Mouse (Mus musculus): ENCODE data around the gene Ntng1. TPM values are rescaled to one million over a fixed set of nuclear protein-coding genes. Genes with fewer than 3 reads are reported as not detected.

Ntng1 gene
- polyA plus RNA-seq, 2 experiments: 5.7 to 7.4 TPM

DNA sequence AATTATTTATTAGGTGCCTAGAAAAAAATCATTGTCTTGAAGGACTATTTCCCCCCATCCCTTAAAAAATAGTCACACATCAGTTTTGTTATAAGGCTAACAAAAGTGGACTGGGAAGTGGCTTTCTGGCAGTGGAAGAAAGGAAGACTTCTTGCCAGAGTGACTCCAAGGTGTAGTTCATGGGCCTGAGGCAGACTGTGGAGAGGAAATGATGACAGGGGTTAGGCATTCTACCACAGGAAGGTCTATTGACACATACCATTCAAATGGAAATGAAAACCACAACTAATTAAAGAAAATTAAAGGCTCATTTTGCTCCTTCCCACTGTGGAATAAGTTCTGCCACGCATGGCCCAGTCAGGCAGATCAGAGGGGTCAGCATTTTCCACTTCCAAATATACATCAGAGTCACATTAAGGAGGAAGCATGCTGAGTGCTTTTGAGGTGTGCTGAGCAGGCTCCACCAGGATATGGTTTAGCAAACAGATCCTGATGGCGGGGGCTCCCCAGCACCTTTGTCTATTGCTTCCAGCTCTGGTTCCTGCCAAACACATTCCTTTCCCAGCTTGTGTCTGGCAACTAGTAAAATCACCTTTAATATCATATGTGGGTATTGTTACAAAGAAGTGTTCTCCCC, 403.2 kb downstream of the Ntng1 start:
- Histone ChIP-seq H3K27me3 (ENCODE audit: control insufficient read depth, insufficient read depth, low read length) (no peaks in the 10 kb centered on the region), H3K4me3 (replicated peaks; ENCODE audit: low read length) (no peak overlapping the region), H3K9ac (ENCODE audit: low read depth, low read length, severe bottlenecking) (no peak overlapping the region), H3K36me3 (ENCODE audit: control insufficient read depth, insufficient read depth, low read length) (no peaks in the 10 kb centered on the region), H3K4me2 (replicated peaks; ENCODE audit: low read depth, low read length, severe bottlenecking) (no peak overlapping the region), H3K4me1 (ENCODE audit: control insufficient read depth, insufficient read depth, low read length) (no peaks in the 10 kb centered on the region), H3K27ac (replicated peaks; ENCODE audit: low read depth, low read length) (no peak overlapping the region), H3K9me3 (ENCODE audit: control insufficient read depth, low read length) (no peaks in the 10 kb centered on the region)
- 15% methylated on average over 2 of the region's 2 CpGs for WGBS
- ATAC-seq (ENCODE audit: low FRiP score, low read depth): no peak
- DNase-seq (ENCODE audit: low spot score): no peak
- TF ChIP-seq POLR2A (IDR thresholded peaks at IDR 0.05; ENCODE audit: borderline replicate concordance, extremely low read depth, insufficient read depth, insufficient read length): no peak

GRCm38 (mm10) chr3:109732327-109733182, 411.3 kb downstream of the Ntng1 start:
- no peak overlapping the region for H3K27ac ChIP-seq (replicated peaks; ENCODE audit: low read depth, low read length)
- WGBS: 36% methylated on average over 10 of the region's 10 CpGs
- no peaks in the 10 kb centered on the region for H3K9me3 ChIP-seq (ENCODE audit: control insufficient read depth, low read length)
- peaks cover 8% of the 10 kb centered on the region for H3K4me1 ChIP-seq (ENCODE audit: control insufficient read depth, insufficient read depth, low read length)
- peak; percentile 80 for DNase-seq (ENCODE audit: low spot score)
- no peak overlapping the region for H3K9ac ChIP-seq (ENCODE audit: low read depth, low read length, severe bottlenecking)
- TF ChIP-seq POLR2A (IDR thresholded peaks at IDR 0.05; ENCODE audit: borderline replicate concordance, extremely low read depth, insufficient read depth, insufficient read length): no peak
- ATAC-seq (ENCODE audit: low FRiP score, low read depth): peak; percentile 83; the same call in 1 of the 2 replicates
- H3K4me3 ChIP-seq (replicated peaks; ENCODE audit: low read length): no peak overlapping the region
- no peaks in the 10 kb centered on the region for H3K36me3 ChIP-seq (ENCODE audit: control insufficient read depth, insufficient read depth, low read length)
- H3K4me2 ChIP-seq (replicated peaks; ENCODE audit: low read depth, low read length, severe bottlenecking): no peak overlapping the region
- H3K27me3 ChIP-seq (ENCODE audit: control insufficient read depth, insufficient read depth, low read length): no peaks in the 10 kb centered on the region

DNA sequence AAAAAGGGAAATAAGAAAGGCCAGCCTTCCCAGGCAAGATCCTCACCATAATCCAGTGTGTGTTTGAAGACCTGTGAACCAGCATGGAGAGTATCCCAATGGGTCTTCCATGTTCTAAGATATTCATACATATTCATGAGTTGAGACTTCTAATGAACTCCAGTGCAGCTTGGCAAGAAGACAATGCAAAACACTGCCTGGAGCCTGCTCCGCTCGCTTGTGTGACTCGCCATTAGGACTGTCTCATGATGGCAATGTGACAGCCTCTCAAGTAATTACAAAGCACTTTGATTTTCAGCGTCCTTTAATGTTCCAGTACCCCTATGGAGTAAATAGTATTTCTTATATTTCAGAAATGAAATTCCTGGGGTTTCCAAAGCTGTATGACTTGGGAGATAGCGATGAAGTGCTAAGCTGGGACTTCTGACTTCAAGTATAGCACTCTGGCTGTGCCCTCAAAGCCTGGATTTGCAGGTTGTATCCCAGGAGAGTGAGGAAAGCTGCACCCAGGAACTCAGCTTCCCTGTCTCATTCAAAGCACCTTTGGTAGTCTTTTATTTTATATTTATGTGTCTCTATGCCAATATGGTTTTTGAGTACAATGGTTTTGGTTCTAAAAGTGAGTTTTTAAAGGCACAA, 412.1 kb downstream of the Ntng1 start:
- no peak overlapping the region for H3K4me3 ChIP-seq (replicated peaks; ENCODE audit: low read length)
- no peaks in the 10 kb centered on the region for H3K9me3 ChIP-seq (ENCODE audit: control insufficient read depth, low read length)
- H3K27me3 ChIP-seq (ENCODE audit: control insufficient read depth, insufficient read depth, low read length): no peaks in the 10 kb centered on the region
- TF ChIP-seq POLR2A (IDR thresholded peaks at IDR 0.05; ENCODE audit: borderline replicate concordance, extremely low read depth, insufficient read depth, insufficient read length): no peak
- no peak overlapping the region for H3K9ac ChIP-seq (ENCODE audit: low read depth, low read length, severe bottlenecking)
- H3K27ac ChIP-seq (replicated peaks; ENCODE audit: low read depth, low read length): no peak overlapping the region
- H3K4me1 ChIP-seq (ENCODE audit: control insufficient read depth, insufficient read depth, low read length): peaks cover 8% of the 10 kb centered on the region
- 65% methylated on average over 5 of the region's 5 CpGs for WGBS
- ATAC-seq (ENCODE audit: low FRiP score, low read depth): no peak
- no peak for DNase-seq (ENCODE audit: low spot score)
- H3K36me3 ChIP-seq (ENCODE audit: control insufficient read depth, insufficient read depth, low read length): no peaks in the 10 kb centered on the region
- no peak overlapping the region for H3K4me2 ChIP-seq (replicated peaks; ENCODE audit: low read depth, low read length, severe bottlenecking)

Other genes with a start within 250 kb of the Ntng1 start
- gene Prmt6, start 107.0 kb upstream of the Ntng1 start, polyA plus RNA-seq (2012; rRNA removed): 20.5 and 22.6 TPM in 2 replicates
- 25.5 and 27.7 TPM in 2 replicates for gene Prmt6, start 107.0 kb upstream of the Ntng1 start, polyA plus RNA-seq (2014; fragmentation: Nextera tagmentation; extraction: Ambion mirVana)